Mouse (Mus musculus) hindbrain, embryonic 11.5 days (tissue): ENCODE data around the gene Mob3a. TPM values are rescaled to one million over a fixed set of nuclear protein-coding genes. Genes with fewer than 3 reads are reported as not detected.
"Not testable (repeated sequence)": the region's sequence is repeated elsewhere in the genome, so short reads cannot be mapped to it uniquely, and the experiment has no call there.

ENCODE experiments used
- ATAC-seq: fragments of 200-750 bp; cut with Nextera tagmentation; 2 replicates; pipeline ENCODE4 v1.8.0; 2017; ENCODE audit warnings: mild to moderate bottlenecking, moderate TSS enrichment, moderate library complexity; ENCODE audit not compliant: low FRiP score
- DNase-seq: peaks from one replicate; pipeline ENCODE4 v3.0.0-alpha.2; 2015; ENCODE audit warnings: low spot score
- H3K27ac ChIP-seq: fragments of 300-500 bp; sonication (generic); 2 replicates; pipeline ENCODE4 v1.5.1; 2014; ENCODE audit warnings: mild to moderate bottlenecking, low read depth, low read length
- H3K27me3 ChIP-seq: fragments of 300-500 bp; sonication (generic); 2 replicates; pipeline ENCODE4 v1.6.1; 2014; ENCODE audit warnings: mild to moderate bottlenecking, low read length, moderate library complexity, mixed read lengths; ENCODE audit not compliant: control insufficient read depth, insufficient read depth
- H3K36me3 ChIP-seq: fragments of 300-500 bp; sonication (generic); 2 replicates; pipeline ENCODE4 v1.6.1; 2014; ENCODE audit warnings: mild to moderate bottlenecking, low read length, moderate library complexity, mixed read lengths; ENCODE audit not compliant: control insufficient read depth, insufficient read depth
- H3K4me1 ChIP-seq: fragments of 300-500 bp; sonication (generic); replicated peaks from 2 replicates; pipeline ENCODE4 v1.6.1; 2014; ENCODE audit warnings: low read length, mixed read lengths; ENCODE audit not compliant: control insufficient read depth, insufficient read depth
- H3K4me2 ChIP-seq: fragments of 300-500 bp; sonication (generic); replicated peaks from 2 replicates; pipeline ENCODE4 v1.6.1; 2014; ENCODE audit warnings: mild to moderate bottlenecking, low read depth, low read length
- H3K4me3 ChIP-seq: fragments of 300-500 bp; sonication (generic); 2 replicates; pipeline ENCODE4 v1.5.1; 2014; ENCODE audit warnings: low read depth, low read length
- H3K9ac ChIP-seq: fragments of 300-500 bp; sonication (generic); 2 replicates; pipeline ENCODE4 v1.6.1; 2014; ENCODE audit warnings: low read depth, low read length
- H3K9me3 ChIP-seq: fragments of 300-500 bp; sonication (generic); 2 replicates; pipeline ENCODE4 v1.6.1; 2016; ENCODE audit warnings: low read length; ENCODE audit not compliant: control insufficient read depth
- WGBS: fragments of 180-500 bp; shearing (Covaris S2); extraction: QIAGEN DNeasy Blood & Tissue Kit; methylation state at CpG from one replicate; pipeline ENCODE4 v1.1.7; 2014; 5-methylcytosine and 5-hydroxymethylcytosine counted together
- polyA plus RNA-seq: library from polyadenylated mRNA; unstranded; fragments of >200 nt; fragmentation: Nextera tagmentation; extraction: Ambion mirVana; gene quantifications from 2 replicates; pipeline ENCODE4 v1.2.1, GENCODE M21; 2014

The Mob3a gene
- polyA plus RNA-seq, 1 experiment from 2014 or later = 54.4 TPM

GRCm38 (mm10) chr10:80654866-80655265, 46.9 kb downstream of the Mob3a start:
- no peaks in the 10 kb centered on the region for H3K9me3 ChIP-seq
- H3K27ac ChIP-seq = no peak overlapping the region
- no peak for DNase-seq
- WGBS = 89% methylated on average over 6 of the region's 6 CpGs
- no peak overlapping the region for H3K9ac ChIP-seq
- H3K4me3 ChIP-seq = peak overlapping the region; percentile 93; the same call in 1 of the 2 replicates
- no peaks in the 10 kb centered on the region for H3K36me3 ChIP-seq
- peak overlapping the region; percentile 13; the same call in 1 of the 2 replicates for H3K4me2 ChIP-seq
- ATAC-seq = no peak
- no peaks in the 10 kb centered on the region for H3K27me3 ChIP-seq
- H3K4me1 ChIP-seq = peaks cover 8% of the 10 kb centered on the region; the same call in 1 of the 2 replicates

GRCm38 (mm10) chr10:80653156-80653720, 48.5 kb downstream of the Mob3a start:
- WGBS = 87% methylated on average over 6 of the region's 6 CpGs
- no peak overlapping the region for H3K4me3 ChIP-seq
- ATAC-seq = no peak

GRCm38 (mm10) chr10:80650392-80650791, 51.4 kb downstream of the Mob3a start:
- Histone ChIP-seq H3K4me3 (no peak overlapping the region), H3K36me3 (0 out of 2 replicates have a peak, but pooled peaks cover 3% of the 10 kb centered on the region), H3K27ac (no peak overlapping the region), H3K4me1 (peaks cover 5% of the 10 kb centered on the region; the same call in 1 of the 2 replicates), H3K9me3 (no peaks in the 10 kb centered on the region), H3K9ac (no peak overlapping the region), H3K4me2 (no peak overlapping the region), H3K27me3 (no peaks in the 10 kb centered on the region)
- ATAC-seq = no peak
- 90% methylated on average over 10 of the region's 10 CpGs for WGBS
- DNase-seq = no peak

More at GRCm38 (mm10) chr10:80653156-80653720, 48.5 kb downstream of the Mob3a start:
- no peak for DNase-seq
- H3K36me3 ChIP-seq = no peaks in the 10 kb centered on the region
- no peak overlapping the region for H3K9ac ChIP-seq
- H3K27ac ChIP-seq = no peak overlapping the region
- H3K9me3 ChIP-seq = no peaks in the 10 kb centered on the region
- peaks cover 8% of the 10 kb centered on the region; the same call in 1 of the 2 replicates for H3K4me1 ChIP-seq
- H3K4me2 ChIP-seq = no peak overlapping the region
- no peaks in the 10 kb centered on the region for H3K27me3 ChIP-seq

- H3K9ac ChIP-seq, H3K27ac ChIP-seq, H3K4me1 ChIP-seq, H3K9me3 ChIP-seq, ATAC-seq, H3K27me3 ChIP-seq, H3K4me2 ChIP-seq, DNase-seq, H3K36me3 ChIP-seq, H3K4me3 ChIP-seq: not testable (repeated sequence)
- WGBS = 86% methylated on average over 6 of the region's 6 CpGs
These were observed 51.9 kb downstream of the Mob3a start for GRCm38 (mm10) chr10:80649910-80650309.

GRCm38 (mm10) chr10:80646936-80647335, 54.8 kb downstream of the Mob3a start:
- no peaks in the 10 kb centered on the region for H3K9me3 ChIP-seq
- no peaks in the 10 kb centered on the region for H3K27me3 ChIP-seq
- peaks cover 9% of the 10 kb centered on the region; the same call in 1 of the 2 replicates for H3K36me3 ChIP-seq
- ATAC-seq = no peak
- no peak overlapping the region for H3K4me2 ChIP-seq
- H3K9ac ChIP-seq = no peak overlapping the region
- H3K4me3 ChIP-seq = no peak overlapping the region
- no peak overlapping the region for H3K27ac ChIP-seq
- DNase-seq = no peak
- no peaks in the 10 kb centered on the region for H3K4me1 ChIP-seq
- 97% methylated on average over 10 of the region's 10 CpGs for WGBS

GRCm38 (mm10) chr10:80635345-80635744, 66.4 kb downstream of the Mob3a start:
- Histone ChIP-seq H3K4me3 (no peak overlapping the region), H3K27ac (no peak overlapping the region), H3K9me3 (no peaks in the 10 kb centered on the region), H3K36me3 (peaks cover 23% of the 10 kb centered on the region), H3K27me3 (no peaks in the 10 kb centered on the region), H3K9ac (no peak overlapping the region), H3K4me1 (no peaks in the 10 kb centered on the region), H3K4me2 (no peak overlapping the region)
- DNase-seq (no peak), ATAC-seq (no peak)
- WGBS = 88% methylated on average over 6 of the region's 6 CpGs

Other genes starting within 250 kb of the Mob3a start
- 2.1 and 3.5 TPM in 2 replicates for gene Onecut3, start 207.1 kb downstream of the Mob3a start, polyA plus RNA-seq
- gene Atp8b3, start 162.9 kb downstream of the Mob3a start, polyA plus RNA-seq = 0.86 and 0.95 TPM in 2 replicates
- 21.6 and 22.5 TPM in 2 replicates for gene Rexo1, start 140.4 kb downstream of the Mob3a start, polyA plus RNA-seq
- gene Klf16, start 124.7 kb downstream of the Mob3a start, polyA plus RNA-seq = 3.9 and 4.2 TPM in 2 replicates
- gene Abhd17a, start 111.6 kb downstream of the Mob3a start, polyA plus RNA-seq = 98.8 and 108 TPM in 2 replicates
- 64.1 and 68.7 TPM in 2 replicates for gene Scamp4, start 99.1 kb downstream of the Mob3a start, polyA plus RNA-seq
- 5.8 and 7.4 TPM in 2 replicates for gene Adat3, start 99.1 kb downstream of the Mob3a start, polyA plus RNA-seq
- gene Gm49322, start 96.0 kb downstream of the Mob3a start, polyA plus RNA-seq = 1.5 and 1.7 TPM in 2 replicates
- gene Csnk1g2, start 79.1 kb downstream of the Mob3a start, polyA plus RNA-seq = 71.1 and 85.6 TPM in 2 replicates
- 36.2 and 47.2 TPM in 2 replicates for gene Btbd2, start 44.9 kb downstream of the Mob3a start, polyA plus RNA-seq
- gene Mknk2, start 23.9 kb downstream of the Mob3a start, polyA plus RNA-seq = 47.0 and 48.4 TPM in 2 replicates
- 10.3 and 11.4 TPM in 2 replicates for gene Izumo4, start 207 bp upstream of the Mob3a start, polyA plus RNA-seq
- 68.5 and 85.1 TPM in 2 replicates for gene Ap3d1, start 40.3 kb upstream of the Mob3a start, polyA plus RNA-seq
- 18.3 and 25.1 TPM in 2 replicates for gene Dot1l, start 53.2 kb upstream of the Mob3a start, polyA plus RNA-seq
- gene Sf3a2, start 96.2 kb upstream of the Mob3a start, polyA plus RNA-seq = 83.4 and 84.4 TPM in 2 replicates
- gene Plekhj1, start 96.6 kb upstream of the Mob3a start, polyA plus RNA-seq = 142 and 150 TPM in 2 replicates
- gene Amh, start 103.3 kb upstream of the Mob3a start, polyA plus RNA-seq = not detected in 2 replicates
- 0.36 and 0.61 TPM in 2 replicates for gene Jsrp1, start 111.5 kb upstream of the Mob3a start, polyA plus RNA-seq
- gene Oaz1, start 124.7 kb upstream of the Mob3a start, polyA plus RNA-seq = 1,755 and 1,772 TPM in 2 replicates
- 0.24 and 0.29 TPM in 2 replicates for gene Lingo3, start 142.1 kb upstream of the Mob3a start, polyA plus RNA-seq
- 260 and 271 TPM in 2 replicates for gene Lsm7, start 153.2 kb upstream of the Mob3a start, polyA plus RNA-seq
- gene Sppl2b, start 153.3 kb upstream of the Mob3a start, polyA plus RNA-seq = 25.1 and 25.4 TPM in 2 replicates
- 0.05 and 0.06 TPM in 2 replicates for gene Tmprss9, start 169.9 kb upstream of the Mob3a start, polyA plus RNA-seq
- 328 and 353 TPM in 2 replicates for gene Timm13, start 199.0 kb upstream of the Mob3a start, polyA plus RNA-seq
- 14.6 and 19.0 TPM in 2 replicates for gene Lmnb2, start 216.3 kb upstream of the Mob3a start, polyA plus RNA-seq
- 13.8 and 14.6 TPM in 2 replicates for gene Gadd45b, start 228.1 kb upstream of the Mob3a start, polyA plus RNA-seq